11 mouse cellular contexts compared by ENCODE assay signal in the genomic region with DNA sequence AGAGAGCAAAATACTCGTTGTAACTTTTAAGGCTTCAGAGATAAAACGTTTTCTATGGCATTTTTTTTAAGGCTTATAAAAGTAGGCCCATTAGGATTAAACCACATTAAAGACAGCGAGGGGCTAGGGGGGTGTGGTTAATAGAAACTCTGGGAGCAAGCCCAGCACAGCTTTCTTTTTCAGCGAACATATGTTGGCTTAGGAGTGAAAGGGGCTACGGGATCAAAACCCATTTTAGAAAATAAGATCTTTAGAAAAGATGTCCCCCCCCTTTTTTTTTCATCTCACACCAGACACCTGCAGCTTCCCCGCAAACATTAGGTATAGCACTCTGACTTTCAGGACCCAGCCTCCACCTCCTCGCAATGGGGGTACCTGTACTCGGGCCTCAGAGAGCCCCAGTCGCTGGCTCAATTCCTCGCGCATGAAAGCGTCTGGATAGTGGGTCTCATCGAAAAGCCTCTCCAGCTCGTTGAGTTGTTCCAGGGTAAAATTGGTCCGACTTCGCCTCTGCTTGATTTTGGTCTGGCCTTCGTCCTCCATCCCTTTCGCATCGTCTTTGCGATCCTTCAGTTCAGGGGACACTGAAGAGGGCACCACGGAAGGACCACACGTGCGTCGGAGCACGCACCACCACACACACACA. TPM values are rescaled to one million over a fixed set of nuclear protein-coding genes. Genes with fewer than 3 reads are reported as not detected.
A peak's percentile ranks its signal among the peaks of the same experiment; 100 is the strongest.
DNase-seq lines count a peak whose midpoint lies in the region; ATAC-seq lines count a peak whose summit lies in the region.
"Had no signal": no experiment of that assay in that cellular context is flagged by ENCODE, and none has a peak within 500 bp of the region (broad histone marks: within the 10 kb centered on the region; RNA-seq: fewer than 3 reads in every experiment).

No protein-coding gene starts in this region.

- peaks cover 37% of the 10 kb centered on the region for H3K4me1 ChIP-seq in heart, embryonic 15.5 days (replicated peaks)
- peaks cover 26% of the 10 kb centered on the region for H3K4me1 ChIP-seq in heart, embryonic 12.5 days (replicated peaks)
- H3K4me1 ChIP-seq in hindbrain, embryonic 15.5 days (replicated peaks), result peaks cover 27% of the 10 kb centered on the region

- no peak for ATAC-seq in heart, embryonic 15.5 days (replicated peaks; ENCODE audit: insufficient number of reproducible peaks, insufficient read depth, low FRiP score, low read depth)
- ATAC-seq in heart, embryonic 12.5 days (ENCODE audit: insufficient number of reproducible peaks, low FRiP score), result no peak
- no peak for ATAC-seq in hindbrain, embryonic 15.5 days (ENCODE audit: low FRiP score, low read depth)
- no peak for ATAC-seq in erythroid progenitor cell, adult 5-6 weeks (replicated peaks; ENCODE audit: low FRiP score, poor library complexity, severe bottlenecking)

- H3K27ac ChIP-seq in heart, embryonic 15.5 days, result no peak overlapping the region
- no peak overlapping the region for H3K27ac ChIP-seq in heart, embryonic 12.5 days (ENCODE audit: poor library complexity, severe bottlenecking)
- 0 out of 2 replicates have a peak overlapping the region, but pooled peaks have one; percentile 53 for H3K27ac ChIP-seq in hindbrain, embryonic 15.5 days (replicated peaks)

- peak overlapping the region; percentile 35; the same call in 1 of the 2 replicates for H3K4me3 ChIP-seq in heart, embryonic 15.5 days
- H3K4me3 ChIP-seq in heart, embryonic 12.5 days, result no peak overlapping the region
- H3K4me3 ChIP-seq in hindbrain, embryonic 15.5 days, result peak overlapping the region; percentile 33
- H3K4me3 ChIP-seq: erythroblast, embryonic 14.5 days had no signal

- H3K9me3 ChIP-seq in heart, embryonic 15.5 days (replicated peaks), result no peaks in the 10 kb centered on the region
- no peaks in the 10 kb centered on the region for H3K9me3 ChIP-seq in heart, embryonic 12.5 days (replicated peaks)
- H3K9me3 ChIP-seq in hindbrain, embryonic 15.5 days, result no peaks in the 10 kb centered on the region

- 7% methylated on average over 25 of the region's 25 CpGs for WGBS in heart, embryonic 15.5 days
- 2% methylated on average over 25 of the region's 25 CpGs for WGBS in heart, embryonic 12.5 days
- WGBS in hindbrain, embryonic 15.5 days, result 1% methylated on average over 25 of the region's 25 CpGs

- H3K27me3 ChIP-seq in heart, embryonic 15.5 days, result peaks cover 85% of the 10 kb centered on the region
- peaks cover 81% of the 10 kb centered on the region for H3K27me3 ChIP-seq in heart, embryonic 12.5 days (replicated peaks)
- H3K27me3 ChIP-seq in hindbrain, embryonic 15.5 days, result peaks cover 59% of the 10 kb centered on the region

- H3K9ac ChIP-seq in heart, embryonic 15.5 days, result no peak overlapping the region
- no peak overlapping the region for H3K9ac ChIP-seq in heart, embryonic 12.5 days
- H3K9ac ChIP-seq in hindbrain, embryonic 15.5 days, result no peak overlapping the region

- DNase-seq in embryo, embryonic 10 days (ENCODE audit: low spot score), result peak; percentile 22
- peak; percentile 41 for DNase-seq in naive thymus-derived CD4-positive, alpha-beta T cell, adult 2 months (ENCODE audit: low read depth)
- DNase-seq in lung, postnatal 10 days, result no peak
- no peak for DNase-seq in lung, postnatal 14 days

- no peak overlapping the region for H3K4me2 ChIP-seq in heart, embryonic 15.5 days
- no peak overlapping the region for H3K4me2 ChIP-seq in heart, embryonic 12.5 days
- H3K4me2 ChIP-seq in hindbrain, embryonic 15.5 days, result peak overlapping the region; percentile 32; the same call in 1 of the 2 replicates

- no peaks in the 10 kb centered on the region for H3K36me3 ChIP-seq in heart, embryonic 15.5 days
- H3K36me3 ChIP-seq in heart, embryonic 12.5 days, result no peaks in the 10 kb centered on the region
- no peaks in the 10 kb centered on the region for H3K36me3 ChIP-seq in hindbrain, embryonic 15.5 days
- H3K36me3 ChIP-seq: G1E had no signal

RNA-seq across cellular contexts. Expression of gene Rsrc1, which starts 3.3 kb away (rescaled TPM):
- 19.6 and 21.3 TPM in 2 replicates for polyA plus RNA-seq in heart, embryonic 15.5 days (2015; fragmentation: Nextera tagmentation; extraction: Ambion mirVana)
- 26.3 and 29.4 TPM in 2 replicates for polyA plus RNA-seq in heart, embryonic 12.5 days (2016; fragmentation: Nextera tagmentation; extraction: Ambion mirVana)
- 29.3 and 33.3 TPM in 2 replicates for polyA plus RNA-seq in hindbrain, embryonic 15.5 days (2015; fragmentation: Nextera tagmentation; extraction: Ambion mirVana)
- 5.4 and 6.5 TPM in 2 replicates for total RNA-seq in erythroid progenitor cell, adult 5-6 weeks (2015; ENCODE audit: low replicate concordance)
- 7.6 and 10.4 TPM in 2 replicates for total RNA-seq in erythroid progenitor cell, adult 5-6 weeks (2017; ENCODE audit: low replicate concordance)

RNA-seq across cellular contexts. Expression of gene Shox2, which starts 3.6 kb away (rescaled TPM):
- polyA plus RNA-seq in heart, embryonic 15.5 days (2015; fragmentation: Nextera tagmentation; extraction: Ambion mirVana), result 3.9 and 6.9 TPM in 2 replicates
- 5.1 and 6.3 TPM in 2 replicates for polyA plus RNA-seq in heart, embryonic 12.5 days (2016; fragmentation: Nextera tagmentation; extraction: Ambion mirVana)
- 23.6 and 37.9 TPM in 2 replicates for polyA plus RNA-seq in hindbrain, embryonic 15.5 days (2015; fragmentation: Nextera tagmentation; extraction: Ambion mirVana)
- not detected in 2 replicates for total RNA-seq in erythroid progenitor cell, adult 5-6 weeks (2015; ENCODE audit: low replicate concordance)
- 1.4 TPM in 1 of 2 replicates, not detected in the other for total RNA-seq in erythroid progenitor cell, adult 5-6 weeks (2017; ENCODE audit: low replicate concordance)
- total RNA-seq: left cerebral cortex, postnatal 10 days had no signal
- polyA plus RNA-seq: erythroblast, embryonic 14.5 days had no signal

Comparison
In these comparisons a context has a peak if more than half of its experiments do, and no peak if none do; other contexts are left out.
1. DNase-seq: peak in embryo, embryonic 10 days (single experiment) and naive thymus-derived CD4-positive, alpha-beta T cell, adult 2 months (single experiment); none in lung, postnatal 10 days (single experiment) and lung, postnatal 14 days (single experiment).